Mouse (Mus musculus) cerebellum, adult 9-10 months (tissue): ENCODE results near the gene Slc35f3.
"Not testable (repeated sequence)": the region's sequence is repeated elsewhere in the genome, so short reads cannot be mapped to it uniquely, and the experiment has no call there.

Experiments used
- DNase-seq: peaks from one replicate; pipeline ENCODE4 v3.0.0; 2022

Slc35f3 gene

DNA sequence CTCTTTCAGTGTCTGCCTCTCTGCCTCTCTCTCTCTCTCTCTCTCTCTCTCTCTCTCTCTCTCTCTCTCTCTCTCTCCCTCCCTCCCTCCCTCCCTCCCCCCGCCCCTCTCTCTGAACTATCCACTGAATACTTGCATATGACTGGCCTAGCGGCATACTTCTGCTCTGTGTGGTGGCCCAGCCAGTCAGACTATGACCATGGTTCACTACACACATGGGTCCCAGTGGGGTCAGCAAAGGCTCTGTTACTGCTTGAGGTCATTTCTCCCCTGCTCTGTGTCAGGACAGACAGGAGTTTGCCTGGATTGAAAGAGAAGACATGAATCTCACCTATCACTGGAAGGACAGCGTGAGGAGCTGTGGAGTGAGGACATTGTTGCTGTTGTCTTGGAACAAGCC lies 40.5 kb downstream of the Slc35f3 start:
- no peak for DNase-seq

DNA sequence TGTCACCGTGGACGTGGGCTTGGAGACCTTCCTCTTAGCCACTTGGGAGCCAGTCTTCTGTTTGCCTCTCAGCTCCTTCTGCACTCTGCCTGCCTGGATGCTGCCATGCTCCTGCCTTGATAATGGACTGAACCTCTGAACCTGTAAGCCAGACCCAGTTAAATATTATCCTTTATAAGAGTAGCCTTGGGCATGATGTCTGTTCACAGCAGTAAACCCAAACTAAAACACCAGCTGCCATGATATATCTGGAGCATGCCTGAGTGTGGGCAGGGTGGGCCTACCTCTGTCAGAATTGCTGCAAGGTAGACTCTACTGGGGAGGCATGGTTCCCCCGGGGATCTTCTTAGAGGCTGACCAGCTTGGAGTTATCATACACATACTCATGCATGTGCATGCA lies 41.0 kb downstream of the Slc35f3 start:
- no peak for DNase-seq

DNA sequence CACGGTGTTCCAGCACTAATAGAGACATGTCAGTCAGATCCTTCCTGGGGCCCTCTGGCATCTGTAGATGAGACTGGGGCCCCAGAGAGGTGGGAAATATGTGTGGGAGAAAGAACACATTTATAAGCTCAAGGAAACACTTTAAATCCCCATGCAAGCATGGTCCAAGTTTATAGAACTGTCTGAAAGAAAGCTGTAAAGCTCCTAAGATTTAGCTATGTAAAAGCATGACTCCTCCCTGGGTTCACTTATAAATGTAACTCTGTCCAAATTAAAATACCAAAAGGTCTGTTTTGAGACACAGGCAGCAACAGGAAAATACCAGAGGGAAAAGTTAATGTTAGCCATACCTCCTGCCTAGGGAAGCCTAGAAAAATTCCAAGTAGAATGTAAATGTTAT lies 42.8 kb downstream of the Slc35f3 start:
- DNase-seq: no peak

DNA sequence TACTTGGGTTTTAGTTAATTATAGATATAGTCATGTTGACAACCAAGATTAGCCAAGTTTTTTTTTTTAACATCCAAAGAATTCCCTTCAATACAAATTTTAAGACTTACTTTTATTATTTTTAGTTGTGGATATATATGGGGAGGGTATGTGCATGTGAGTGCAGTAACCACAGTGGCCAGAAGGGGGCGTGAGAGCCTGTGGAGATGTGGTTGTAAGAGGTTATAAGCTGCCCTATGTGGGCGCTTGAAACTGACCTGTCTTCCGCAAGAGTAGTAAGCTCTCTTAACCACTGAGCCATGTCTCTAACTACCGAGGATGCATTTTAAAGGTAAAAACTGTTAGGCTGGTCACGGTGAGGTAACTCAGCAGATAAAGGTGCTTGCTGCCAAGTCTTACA lies 45.1 kb downstream of the Slc35f3 start:
- no peak for DNase-seq

DNA sequence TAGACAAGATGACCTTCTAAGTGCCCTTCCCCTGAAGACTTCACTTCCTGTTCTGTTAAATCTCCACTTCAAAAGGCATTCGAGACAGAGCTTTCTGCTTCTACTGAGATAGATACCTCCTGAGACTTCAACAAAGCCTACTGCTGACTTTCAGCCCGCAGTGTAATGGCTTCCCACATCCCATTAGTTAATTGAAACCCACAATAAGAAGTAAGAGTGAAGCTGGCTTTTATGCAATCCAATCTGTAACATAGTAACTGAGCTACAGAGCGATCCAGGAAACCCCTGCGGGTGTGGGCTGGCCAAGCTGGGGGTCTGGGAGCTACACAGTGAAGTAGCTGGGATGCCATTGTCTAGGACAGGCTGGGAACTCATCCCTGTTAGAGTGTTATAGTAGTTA lies 46.7 kb downstream of the Slc35f3 start:
- DNase-seq: no peak

DNA sequence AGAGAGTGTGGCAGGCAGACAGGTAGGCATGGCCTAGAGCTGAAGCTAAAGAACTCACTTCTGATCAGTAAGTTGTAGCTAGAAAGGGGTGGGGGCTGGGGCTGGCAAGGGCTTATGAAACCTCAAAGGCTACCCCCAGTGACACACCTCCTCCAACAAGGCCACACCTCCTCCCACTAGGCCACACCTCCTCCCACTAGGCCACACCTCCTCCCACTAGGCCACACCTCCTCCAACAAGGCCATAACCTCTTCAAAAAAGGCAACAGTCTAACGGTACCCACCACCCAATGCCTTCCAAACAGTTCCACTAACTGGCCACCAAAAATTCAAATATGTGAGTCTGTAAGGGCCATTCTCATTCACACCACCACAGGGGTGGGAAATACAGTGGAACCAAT lies 54.9 kb downstream of the Slc35f3 start:
- no peak for DNase-seq

DNA sequence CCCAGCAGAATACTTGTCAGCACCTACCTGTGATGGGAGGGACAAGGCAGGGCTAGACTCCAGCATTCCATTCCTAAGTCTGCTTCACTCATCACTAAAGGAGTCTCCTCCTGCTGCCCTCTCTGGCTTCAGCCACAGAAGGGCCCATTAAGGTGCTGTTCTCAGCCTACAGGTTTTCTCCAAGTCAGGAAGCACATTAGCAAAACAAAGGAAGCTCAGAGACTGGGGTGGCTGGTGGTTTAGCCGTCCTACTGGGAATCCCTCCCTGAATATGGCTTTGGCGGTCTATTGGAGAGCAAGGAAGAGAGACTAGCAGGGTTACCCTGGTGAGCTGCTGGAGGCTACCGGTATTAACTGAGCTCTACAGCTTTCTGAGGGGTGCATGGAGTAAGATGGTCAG lies 59.6 kb downstream of the Slc35f3 start:
- DNase-seq: no peak

DNA sequence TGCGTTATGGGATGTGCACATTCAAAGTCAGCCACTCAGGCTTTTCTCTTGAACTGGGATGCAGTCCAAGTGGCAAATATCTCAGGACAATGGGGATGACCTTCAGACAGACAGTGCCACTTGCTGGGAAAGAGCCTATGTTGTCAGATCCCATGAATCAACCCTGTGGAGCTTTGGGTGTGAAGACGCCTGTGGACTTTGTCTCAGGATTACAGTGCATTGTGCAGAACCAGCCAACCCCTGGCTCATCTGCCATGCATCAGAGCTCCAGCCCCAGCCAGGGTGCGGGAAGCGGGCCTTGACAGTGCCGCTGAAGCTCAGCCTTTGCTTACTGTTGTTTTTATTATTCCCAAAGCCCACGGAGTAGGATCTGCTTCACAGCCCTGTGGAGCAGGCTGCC lies 60.9 kb downstream of the Slc35f3 start:
- DNase-seq: no peak

DNA sequence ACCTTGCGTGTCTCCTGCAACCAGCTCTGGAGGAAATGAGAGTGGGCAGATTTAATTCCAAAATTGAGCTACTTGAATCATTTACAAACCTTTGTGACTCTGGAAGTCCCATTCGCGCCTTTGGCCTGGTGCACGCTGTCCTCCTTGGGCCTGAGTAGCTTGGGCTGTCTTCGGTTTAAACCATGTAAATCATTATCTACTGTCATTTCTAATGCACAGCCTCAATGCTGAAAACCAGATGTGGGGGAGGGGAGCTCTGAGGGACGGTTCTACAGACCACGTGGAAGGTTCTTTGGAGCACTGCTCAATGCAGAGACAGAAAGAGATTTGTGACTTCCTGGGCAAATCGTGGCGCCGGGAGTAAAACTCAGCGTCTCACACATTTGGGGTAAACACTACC lies 61.7 kb downstream of the Slc35f3 start:
- DNase-seq: no peak

DNA sequence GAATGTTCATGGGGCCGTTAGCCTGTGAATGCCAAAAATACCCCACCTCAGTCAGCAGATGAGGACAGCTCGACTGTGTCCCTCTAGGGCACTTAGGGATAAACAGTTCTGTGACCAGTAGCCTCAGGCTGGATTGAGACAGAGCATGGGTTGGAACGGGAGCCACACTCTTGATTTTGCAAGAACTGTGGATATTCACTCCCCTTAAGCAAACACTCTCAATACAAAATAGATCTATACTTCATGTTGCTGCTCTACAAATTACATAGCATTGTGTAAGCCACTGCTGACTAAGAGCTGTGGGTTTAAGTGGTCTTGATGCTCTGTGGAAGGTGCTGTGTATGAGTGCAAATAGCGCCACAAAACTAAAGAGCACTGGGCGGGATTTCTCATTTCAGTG lies 62.3 kb downstream of the Slc35f3 start:
- DNase-seq: no peak

DNA sequence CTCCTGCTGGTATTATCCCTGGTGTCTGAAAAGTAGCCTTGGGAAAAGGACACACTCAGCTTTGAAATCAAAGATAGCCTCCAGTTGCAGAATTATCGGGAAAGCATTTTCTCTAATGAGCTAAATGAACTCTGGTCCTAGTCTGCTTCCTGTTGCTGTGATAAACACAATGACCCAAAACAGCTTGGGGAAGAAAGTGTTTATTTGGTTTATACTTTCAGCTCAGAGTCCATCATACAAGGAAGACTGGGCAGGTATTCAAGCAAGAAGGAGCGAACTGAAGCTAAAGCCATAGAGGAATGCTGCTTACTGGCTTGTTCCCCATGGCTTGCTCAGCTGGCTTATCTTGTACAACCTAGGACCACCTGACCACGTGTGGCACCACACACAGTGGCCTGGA lies 67.9 kb downstream of the Slc35f3 start:
- no peak for DNase-seq

DNA sequence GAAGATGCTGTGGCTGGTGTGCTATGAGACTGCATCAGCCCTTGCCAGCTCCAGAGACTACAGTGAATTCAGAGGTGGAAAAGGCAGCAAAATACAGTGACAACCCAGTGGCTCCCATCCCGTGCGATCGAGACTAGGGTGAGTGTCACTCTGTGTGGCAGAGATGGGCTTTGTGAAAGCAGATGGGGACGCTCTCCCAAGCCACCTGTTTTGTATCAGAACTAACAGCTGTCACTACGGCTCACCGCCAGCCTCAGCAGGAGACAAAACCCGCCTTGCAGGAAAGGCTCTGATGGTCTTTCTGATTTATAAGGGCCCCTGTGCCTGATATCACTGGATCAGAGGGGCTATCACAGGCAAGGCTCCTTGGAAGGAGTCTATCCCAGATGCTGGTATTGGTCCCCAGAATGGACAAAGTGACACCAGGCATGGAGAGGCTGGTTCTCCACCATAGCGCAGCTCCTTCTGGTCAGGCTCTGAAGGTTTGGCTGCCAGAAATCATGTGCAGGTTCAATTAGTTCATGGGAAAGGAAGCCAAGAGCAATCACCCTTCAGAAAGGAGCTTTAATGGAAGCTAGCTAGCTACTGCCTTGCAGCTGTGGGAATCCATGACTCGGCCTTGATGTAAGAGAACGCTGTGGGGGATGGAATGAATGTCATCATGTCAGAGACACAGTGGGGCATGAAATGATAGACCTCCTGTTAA lies 70.1 kb downstream of the Slc35f3 start:
- peak; percentile 94 for DNase-seq

DNA sequence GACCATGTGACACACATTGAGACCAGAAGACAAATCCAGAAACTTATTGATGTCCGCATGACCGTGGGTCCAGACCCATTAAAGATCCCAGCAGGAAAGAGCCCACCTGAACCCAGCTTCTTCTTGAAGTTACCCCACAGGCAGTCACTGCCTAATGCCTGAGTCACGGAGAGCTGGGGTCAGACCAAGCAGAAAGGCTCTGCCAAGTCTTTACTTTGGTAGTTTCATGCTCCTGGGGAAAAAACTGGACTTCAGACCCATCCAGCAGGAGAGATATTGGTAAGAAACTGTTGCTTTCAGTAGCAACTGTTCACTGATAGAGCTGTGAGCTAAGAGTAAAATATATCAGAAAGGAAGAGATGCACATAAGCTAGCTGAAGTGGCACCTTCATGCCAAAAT lies 73.5 kb downstream of the Slc35f3 start:
- no peak for DNase-seq

DNA sequence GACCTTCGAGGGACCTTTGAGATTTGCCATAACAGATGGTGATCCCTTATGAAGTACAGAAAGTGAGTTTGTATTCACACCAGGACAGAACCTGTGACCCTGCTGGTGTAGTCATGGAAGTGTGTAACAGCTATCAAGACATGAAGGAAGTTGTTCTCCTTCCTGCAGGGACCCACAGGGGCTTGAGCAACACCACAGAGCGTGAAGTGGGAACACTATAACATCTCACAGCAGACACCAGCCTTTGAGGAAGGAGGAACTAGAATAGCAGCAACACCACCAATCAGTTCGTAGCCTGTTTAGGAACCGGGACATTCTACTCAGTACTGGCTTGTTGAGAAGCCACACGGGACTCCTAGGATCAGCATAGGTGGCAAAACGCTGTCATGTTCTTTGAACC lies 81.2 kb downstream of the Slc35f3 start:
- DNase-seq: no peak

DNA sequence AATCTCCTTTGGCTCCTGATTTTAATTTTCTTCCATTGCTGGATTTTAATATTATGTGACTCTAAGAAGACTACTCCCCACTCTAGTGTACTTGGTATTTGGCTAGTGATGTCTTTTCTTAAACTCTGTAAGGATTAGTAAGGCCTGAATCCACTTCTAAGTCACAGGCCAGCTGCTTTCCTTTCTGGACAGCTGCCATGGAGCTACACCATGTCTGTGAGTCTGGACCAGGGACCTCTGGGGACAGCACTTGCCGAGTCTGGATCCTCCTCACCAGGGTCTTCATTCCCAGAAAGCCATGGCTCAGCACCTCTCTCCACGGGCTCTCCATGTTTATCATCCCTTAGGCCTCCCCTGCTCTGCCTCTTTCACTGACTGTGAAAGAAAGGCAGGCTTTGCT lies 81.8 kb downstream of the Slc35f3 start:
- no peak for DNase-seq

DNA sequence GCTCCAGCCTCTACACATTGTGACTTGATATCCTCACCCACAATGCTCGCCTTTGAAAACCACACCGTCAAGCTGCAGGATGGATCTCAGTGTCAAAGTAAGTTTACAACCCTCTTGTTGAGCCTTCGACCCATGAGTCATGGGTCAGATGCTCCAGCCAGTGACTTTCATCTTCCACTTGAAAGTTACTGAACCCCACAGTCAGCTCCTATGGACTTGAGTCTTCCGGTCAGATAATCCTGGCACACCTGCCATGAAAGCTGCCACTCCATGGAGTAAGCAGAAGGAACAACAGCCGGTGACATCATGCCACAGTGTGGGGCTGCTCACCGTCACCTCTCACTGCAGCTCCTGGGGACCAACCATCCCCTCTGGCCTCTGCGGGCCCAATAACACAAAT lies 82.9 kb downstream of the Slc35f3 start:
- DNase-seq: no peak

DNA sequence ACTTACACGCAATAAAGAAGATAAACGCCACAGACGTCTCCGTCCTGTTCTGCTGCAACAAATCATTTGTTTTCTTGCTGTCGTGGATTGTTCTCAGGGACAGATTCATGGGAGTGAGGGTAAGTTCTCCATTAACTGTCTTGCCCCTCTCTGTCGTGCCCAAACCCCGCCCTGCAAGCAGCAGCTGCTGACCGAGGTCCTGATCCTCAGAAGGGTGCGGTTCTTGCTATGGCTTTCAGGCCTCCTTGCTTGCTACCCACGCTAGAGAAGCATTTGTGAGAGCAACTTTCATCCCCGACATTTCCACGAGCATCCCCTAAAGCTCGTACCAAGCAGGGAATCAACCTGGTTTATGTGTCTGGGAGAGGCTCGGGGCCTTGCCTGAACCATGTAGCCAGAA lies 83.9 kb downstream of the Slc35f3 start:
- DNase-seq: no peak

DNA sequence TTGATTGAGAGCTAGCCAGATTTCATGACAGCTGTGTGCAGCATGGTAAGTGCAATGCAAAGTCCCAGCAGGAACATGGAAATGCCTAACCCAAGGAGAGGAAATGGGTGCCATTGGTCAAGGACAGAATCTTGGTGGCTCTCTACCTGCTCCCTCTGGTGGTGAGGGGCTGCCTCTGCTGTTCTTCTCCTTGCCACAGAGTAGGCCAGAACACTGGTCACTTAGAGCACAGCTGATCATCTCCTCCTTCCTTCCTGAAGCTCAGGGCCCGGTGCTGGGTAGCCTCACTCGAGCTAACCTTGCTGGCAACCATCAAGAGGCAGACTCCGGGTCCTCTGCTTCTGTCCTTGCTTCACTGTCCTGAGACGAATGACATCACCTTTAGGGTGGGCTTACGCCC lies 84.4 kb downstream of the Slc35f3 start:
- DNase-seq: peak; percentile 74

DNA sequence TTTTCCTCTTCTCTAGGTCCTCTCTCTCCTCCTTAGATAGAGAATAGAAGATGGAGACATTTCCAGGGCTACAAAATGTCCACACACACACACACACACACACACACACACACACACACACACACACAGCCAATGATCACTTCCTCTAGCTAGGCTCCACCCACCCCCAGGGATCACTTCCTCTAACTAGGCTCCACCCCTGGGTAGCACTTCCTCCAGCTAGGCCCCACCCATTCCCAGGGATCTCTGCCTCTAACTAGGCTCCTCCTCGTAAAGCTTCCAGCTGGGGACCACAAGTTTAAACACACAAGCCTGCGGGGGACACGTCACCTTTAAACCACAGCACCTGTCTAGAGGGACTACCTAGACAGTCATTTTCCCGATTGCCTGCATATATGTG lies 89.2 kb downstream of the Slc35f3 start:
- DNase-seq: no peak

DNA sequence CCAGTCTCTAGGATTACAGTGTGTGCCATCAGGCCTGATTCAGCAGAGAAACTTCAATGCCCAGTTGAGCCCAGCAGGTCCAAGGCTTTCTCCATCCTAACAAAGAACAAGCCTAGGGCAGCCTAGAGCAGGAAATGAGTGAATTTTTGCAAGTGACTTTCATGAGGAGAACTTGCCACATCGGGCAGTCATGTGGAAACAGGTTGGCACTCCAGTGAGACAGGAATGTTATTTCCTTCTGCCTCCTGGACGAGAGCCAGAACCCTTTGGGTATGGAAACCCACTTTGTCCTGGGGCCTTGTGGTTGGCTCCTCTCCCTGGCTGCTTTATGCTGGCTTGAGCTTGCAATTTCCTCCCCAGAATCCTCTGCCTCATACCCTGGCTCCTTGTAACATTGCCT lies 93.2 kb downstream of the Slc35f3 start:
- DNase-seq: peak; percentile 79

DNA sequence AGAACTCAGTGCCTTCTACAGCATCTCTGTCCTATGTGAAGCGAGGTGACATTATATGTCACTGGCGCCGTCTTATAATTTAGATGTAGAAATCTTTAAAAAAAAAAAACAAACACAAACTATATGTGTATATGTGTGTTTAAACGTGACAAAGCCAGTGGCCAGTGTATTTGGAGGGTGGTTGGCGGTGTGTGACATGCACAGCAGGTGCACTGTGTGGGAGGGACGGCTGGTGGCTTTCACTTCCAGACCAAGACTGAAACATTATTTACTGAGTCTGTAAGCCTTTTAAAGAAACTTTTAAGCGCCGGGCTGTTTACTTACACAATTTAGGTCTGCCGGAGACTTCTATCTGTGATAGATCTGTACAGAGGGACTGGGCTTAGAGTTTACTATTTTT lies 97.0 kb downstream of the Slc35f3 start:
- no peak for DNase-seq

DNA sequence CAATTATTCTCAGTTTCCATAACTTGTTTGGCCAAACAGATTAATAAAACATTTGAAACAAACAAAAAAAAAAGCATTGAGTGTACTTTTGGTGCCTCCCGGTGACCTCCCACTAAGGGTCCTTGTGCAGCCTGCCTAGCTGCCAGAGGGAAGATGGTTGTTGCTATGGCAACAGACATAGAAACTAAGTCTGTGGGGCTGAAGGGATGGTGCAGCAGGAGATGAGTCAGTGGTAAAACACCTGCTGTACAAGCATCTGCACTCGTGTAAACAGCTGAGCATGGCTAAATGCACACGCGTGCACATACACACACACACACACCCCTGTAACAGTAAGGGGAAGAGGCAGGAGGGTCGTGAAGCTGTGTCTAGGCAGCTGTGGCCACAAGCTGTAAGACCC lies 97.6 kb downstream of the Slc35f3 start:
- DNase-seq: no peak

DNA sequence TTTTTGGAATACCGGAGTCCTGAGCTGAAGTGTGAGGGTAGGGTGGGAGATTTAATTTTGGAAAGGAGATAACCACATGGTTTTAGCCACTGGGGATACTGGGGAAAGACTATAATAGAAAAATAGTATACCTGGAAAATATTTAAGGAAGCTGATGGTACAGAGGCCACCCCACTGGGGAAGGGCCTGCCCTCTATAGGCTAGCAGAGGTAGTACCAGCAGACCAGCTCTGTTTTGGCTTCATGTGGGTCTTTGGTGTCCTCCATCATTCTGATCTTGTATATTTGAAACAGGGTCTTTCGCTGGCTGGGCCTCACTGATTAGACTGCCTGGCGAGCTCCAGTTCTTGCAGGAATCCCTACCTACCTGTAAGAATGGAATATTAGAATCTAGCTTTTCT lies 100.0 kb downstream of the Slc35f3 start:
- DNase-seq: peak; percentile 62

DNA sequence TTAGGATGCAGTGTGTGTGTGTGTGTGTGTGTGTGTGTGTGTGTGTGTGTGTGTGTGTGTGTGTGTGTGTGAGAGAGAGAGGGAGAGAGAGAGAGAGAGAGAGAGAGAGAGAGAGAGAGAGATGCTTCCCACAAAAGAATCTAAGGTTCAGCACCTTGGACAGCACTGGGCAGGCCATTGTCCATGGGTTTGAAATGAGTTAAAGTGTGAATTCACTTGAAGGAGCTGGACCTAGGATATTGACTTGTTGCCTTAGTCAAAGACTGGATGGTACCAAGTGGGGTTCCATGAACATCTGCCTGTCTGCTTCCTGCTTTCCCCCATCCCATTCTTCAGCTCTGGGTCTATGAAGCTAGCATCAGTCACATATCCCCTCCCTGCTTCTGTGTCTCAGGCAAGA lies 106.2 kb downstream of the Slc35f3 start:
- DNase-seq: not testable (repeated sequence)

DNA sequence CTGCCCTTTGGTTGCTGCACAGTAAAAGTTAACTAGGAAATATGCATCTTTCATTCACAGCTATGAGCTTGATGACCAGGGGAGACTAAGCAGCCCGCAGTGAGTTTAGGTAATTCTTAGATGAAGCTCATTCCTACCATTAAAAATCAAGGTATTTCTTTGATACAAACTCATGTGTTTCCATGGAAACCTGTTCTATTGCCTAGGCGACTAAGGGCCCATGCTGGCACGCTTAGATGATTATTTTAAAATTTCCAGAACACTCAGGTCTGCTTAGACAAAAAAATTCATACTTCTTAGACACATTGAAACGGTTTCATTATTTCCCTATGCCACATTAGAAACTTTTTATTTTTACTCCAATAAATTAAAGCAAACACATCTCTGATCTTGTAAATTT lies 106.7 kb downstream of the Slc35f3 start:
- DNase-seq: no peak

DNA sequence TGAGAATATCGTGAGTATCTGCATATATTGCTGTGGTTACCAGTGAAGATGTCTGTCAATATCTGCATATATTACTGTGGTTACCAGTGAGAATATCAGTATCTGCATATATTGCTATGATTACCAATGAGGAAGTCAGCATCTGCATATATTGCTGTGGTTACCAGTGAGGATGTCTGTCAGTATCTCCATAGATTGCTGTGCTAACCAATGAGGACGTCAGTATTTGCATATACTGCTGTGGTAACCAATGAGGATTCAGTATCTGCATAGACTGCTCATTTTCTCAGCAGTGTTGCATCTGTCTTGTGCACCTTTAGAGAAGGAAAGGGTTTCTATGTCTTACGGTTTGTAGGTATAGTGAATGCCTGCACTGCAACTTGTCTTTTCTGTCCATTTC lies 122.5 kb downstream of the Slc35f3 start:
- no peak for DNase-seq
